Mouse (Mus musculus): ENCODE measurements around the gene Jph2.
A peak's percentile ranks its signal among the peaks of the same experiment; 100 is the strongest.

Jph2 gene

GRCm38 (mm10) chr2:163300069-163301060 is 97.4 kb downstream of the Jph2 start:
- DNase-seq, result peak; percentile 26

- no peak for DNase-seq
Observed at GRCm38 (mm10) chr2:163296999-163297630, 100.7 kb downstream of the Jph2 start.

GRCm38 (mm10) chr2:163288881-163289379 is 108.9 kb downstream of the Jph2 start:
- peak; percentile 37 for DNase-seq
